Mouse (Mus musculus) liver, adult (tissue): Measurements from ENCODE around the gene Wasf2.

ENCODE experiments used
- GATA4 ChIP-seq: IDR thresholded peaks from 2 replicates; pipeline ENCODE4 v1.6.1; 2014; ENCODE audit warnings: mild to moderate bottlenecking, low read length; ENCODE audit not compliant: insufficient replicate concordance

The Wasf2 gene

GRCm38 (mm10) chr4:133093056-133093455 lies 37.2 kb upstream of the Wasf2 start:
- no peak for TF ChIP-seq GATA4

GRCm38 (mm10) chr4:133093481-133094033 lies 36.7 kb upstream of the Wasf2 start:
- TF ChIP-seq GATA4 = no peak

DNA sequence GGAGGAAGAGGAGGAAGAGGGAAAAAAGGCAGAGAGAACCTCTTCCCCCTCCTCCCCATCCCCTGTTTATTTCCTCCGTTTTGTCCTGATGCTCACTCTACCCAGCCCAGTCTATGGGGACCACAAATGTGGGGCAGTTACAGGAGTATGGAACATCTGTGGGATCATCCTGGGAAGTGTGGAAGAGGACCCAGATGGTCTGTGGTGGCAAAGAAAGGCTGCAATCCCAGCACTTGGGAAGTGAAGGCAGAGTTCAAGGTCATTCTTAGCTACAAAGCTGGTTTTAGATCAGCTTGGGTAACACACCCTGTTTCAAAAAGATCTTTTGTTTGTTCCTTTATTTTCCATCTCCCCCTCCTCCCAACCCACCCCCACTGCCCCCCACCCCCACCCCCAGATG lies 36.0 kb upstream of the Wasf2 start:
- no peak for TF ChIP-seq GATA4

GRCm38 (mm10) chr4:133094936-133095733 lies 35.2 kb upstream of the Wasf2 start:
- no peak for TF ChIP-seq GATA4

DNA sequence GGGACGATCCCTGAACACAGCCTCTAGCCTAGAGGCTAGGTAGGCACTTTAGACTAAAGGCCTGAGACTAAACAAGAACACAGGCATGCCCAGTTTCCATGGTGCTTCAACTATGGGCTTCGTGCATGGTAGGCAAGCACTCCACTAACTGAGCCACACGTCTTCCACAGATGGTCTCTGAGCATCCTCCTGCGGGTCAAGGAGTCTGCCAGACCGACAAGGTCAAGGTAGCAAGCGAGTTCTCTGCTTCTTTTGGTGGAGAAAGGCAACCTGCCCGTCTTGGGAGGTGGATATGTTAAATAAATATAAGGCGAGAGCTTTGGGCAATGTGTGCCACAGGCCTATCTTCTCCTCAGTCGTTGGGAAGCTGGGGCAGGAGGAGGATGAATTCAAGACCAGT lies 28.6 kb upstream of the Wasf2 start:
- TF ChIP-seq GATA4 = no peak

DNA sequence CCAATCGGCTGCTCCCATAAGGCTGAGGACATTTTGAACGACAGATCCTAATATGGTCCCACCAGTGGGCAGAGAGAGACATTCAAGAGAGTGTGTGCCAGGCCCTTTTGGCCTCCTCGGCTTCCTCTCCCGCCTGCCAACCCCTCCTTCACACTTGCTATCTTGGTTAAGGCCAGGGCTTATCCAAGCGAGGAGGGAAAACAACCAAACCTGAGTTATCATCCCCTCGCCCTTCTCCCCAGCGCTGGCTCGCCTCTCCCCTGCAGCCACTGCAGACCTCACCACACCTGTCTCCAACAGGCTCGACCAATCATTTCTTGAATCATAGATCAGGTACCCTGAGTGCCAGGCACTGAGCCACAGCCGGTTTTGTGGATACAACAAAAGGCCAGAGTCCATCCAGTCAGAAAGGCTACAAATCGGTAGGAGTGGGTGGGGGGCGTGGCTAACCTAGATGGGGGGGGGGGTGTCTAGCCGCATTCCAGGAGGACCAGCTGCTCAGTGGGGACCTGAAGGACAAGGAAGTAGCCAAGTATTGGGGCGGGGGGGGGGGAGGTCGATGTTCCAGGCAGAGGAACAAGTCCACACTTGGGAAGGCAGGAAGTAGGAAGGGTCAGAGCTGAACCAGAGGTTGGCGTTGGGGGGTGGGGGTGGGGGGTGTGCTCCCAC lies 26.6 kb upstream of the Wasf2 start:
- TF ChIP-seq GATA4 = no peak

DNA sequence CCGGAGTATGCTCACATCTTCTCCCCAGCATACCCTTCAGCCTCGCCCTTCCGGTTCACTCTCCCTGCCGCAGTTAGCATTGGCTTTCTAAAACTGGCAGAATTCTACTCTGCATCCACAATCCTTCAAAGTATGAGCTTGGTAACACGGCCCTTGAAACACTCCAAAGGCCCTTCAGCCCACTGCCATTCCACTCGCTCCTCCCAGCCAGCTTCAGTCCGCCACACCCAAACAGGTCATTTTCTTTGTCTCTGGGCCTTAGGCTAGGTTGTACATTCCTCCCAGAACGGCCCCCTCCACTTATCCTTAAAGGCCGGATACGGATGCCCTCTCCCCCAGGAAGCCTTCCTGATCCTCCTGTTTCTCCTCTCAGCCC lies 26.1 kb upstream of the Wasf2 start:
- no peak for TF ChIP-seq GATA4

- no peak for TF ChIP-seq GATA4
These were observed 23.6 kb upstream of the Wasf2 start for GRCm38 (mm10) chr4:133106691-133107090.

- TF ChIP-seq GATA4 = peak; percentile 48; the same call in 1 of the 2 replicates
These were observed 22.5 kb upstream of the Wasf2 start for GRCm38 (mm10) chr4:133107788-133108281.

DNA sequence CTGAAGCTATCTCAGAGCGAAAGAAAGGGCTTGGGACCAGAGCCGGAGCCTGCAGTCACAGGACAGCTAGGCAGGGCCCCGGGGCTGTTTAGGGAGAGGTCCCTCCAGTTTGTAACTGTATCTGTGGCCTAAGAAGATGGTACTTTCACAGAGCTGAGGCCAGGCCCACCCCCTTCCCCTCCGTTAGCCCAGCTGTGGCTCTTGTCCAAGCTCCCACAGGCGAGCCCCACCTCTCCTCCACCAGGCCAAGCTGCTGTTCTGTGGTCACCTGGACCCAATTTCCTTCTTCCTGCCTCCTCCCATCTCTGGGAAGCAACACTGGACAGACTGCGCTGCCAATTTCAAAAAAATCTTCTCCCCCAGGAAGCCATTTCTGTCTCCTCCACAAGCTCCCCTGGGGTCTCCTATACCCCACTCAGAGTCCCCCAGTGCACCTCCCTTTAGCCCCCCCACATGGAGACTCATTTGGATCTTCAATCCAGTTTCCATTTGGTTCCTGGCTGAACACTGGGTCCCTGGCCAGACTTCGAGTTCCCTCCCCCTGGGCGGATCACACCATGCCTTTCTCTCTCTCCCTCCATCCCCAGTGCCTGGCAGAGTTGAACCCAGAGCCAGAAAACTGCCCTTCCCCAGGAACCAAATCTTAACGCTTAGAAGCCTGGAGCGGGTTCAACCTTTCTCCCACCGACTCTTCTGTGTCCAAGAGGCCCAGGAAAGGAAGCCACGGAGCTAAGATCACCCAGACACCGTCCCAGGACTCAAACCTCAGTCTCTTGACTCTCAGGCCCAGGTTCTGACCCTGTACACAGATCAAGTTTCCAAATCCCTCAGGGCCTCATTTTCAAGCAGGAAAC lies 21.6 kb upstream of the Wasf2 start:
- no peak for TF ChIP-seq GATA4

GRCm38 (mm10) chr4:133109335-133109801 lies 20.9 kb upstream of the Wasf2 start:
- TF ChIP-seq GATA4 = no peak

- TF ChIP-seq GATA4 = no peak
These were observed 18.0 kb upstream of the Wasf2 start for GRCm38 (mm10) chr4:133112175-133112838.

- no peak for TF ChIP-seq GATA4
These were observed 16.9 kb upstream of the Wasf2 start for GRCm38 (mm10) chr4:133113351-133113882.

DNA sequence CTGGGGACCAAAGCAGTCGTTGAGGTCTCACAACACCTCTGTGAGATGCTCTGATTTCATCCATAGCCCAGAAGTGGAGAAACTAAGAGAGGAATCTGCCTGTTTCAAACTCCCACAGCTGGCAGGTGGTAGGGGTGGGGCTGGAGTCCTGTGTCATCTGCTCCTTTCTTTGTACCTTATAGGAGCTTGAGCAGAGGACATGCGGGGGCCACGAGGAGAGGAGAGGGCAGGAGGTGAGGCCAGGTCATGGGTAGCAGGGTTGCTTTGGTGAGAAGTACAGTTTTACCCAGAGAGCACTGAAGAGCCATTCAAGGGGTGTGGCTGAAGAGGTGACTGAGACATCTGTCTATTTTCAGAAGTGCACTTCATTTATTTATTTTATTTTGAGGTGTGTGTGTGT lies 15.5 kb upstream of the Wasf2 start:
- no peak for TF ChIP-seq GATA4
